Mouse (Mus musculus) midbrain, postnatal 0 days (tissue): Measurements from ENCODE around the gene Rpl9-ps6. TPM values are rescaled to one million over a fixed set of nuclear protein-coding genes. Genes with fewer than 3 reads are reported as not detected.

ENCODE experiments used
- ATAC-seq: fragments of 200-750 bp; cut with Nextera tagmentation; 2 replicates; pipeline ENCODE4 v1.8.0; 2017; ENCODE audit warnings: moderate number of reproducible peaks, mild to moderate bottlenecking, moderate TSS enrichment, moderate library complexity; ENCODE audit not compliant: low FRiP score
- DNase-seq: peaks from one replicate; pipeline ENCODE4 v3.0.0-alpha.2; 2015; ENCODE audit warnings: low spot score
- H3K27ac ChIP-seq: fragments of 300-500 bp; sonication (generic); 2 replicates; pipeline ENCODE4 v1.5.1; 2014; ENCODE audit warnings: low read depth, mild to moderate bottlenecking, low read length, mixed read lengths
- H3K27me3 ChIP-seq: fragments of 300-500 bp; sonication (generic); 2 replicates; pipeline ENCODE4 v1.6.1; 2014; ENCODE audit warnings: low read length, control low read depth, mixed read lengths; ENCODE audit not compliant: insufficient read depth
- H3K36me3 ChIP-seq: fragments of 300-500 bp; sonication (generic); 2 replicates; pipeline ENCODE4 v1.6.1; 2014; ENCODE audit warnings: low read length, control low read depth, mixed read lengths; ENCODE audit not compliant: insufficient read depth
- H3K4me1 ChIP-seq: fragments of 300-500 bp; sonication (generic); 2 replicates; pipeline ENCODE4 v1.6.1; 2014; ENCODE audit warnings: mild to moderate bottlenecking, control low read depth, antibody characterized with exemption, low read length, mixed read lengths; ENCODE audit not compliant: insufficient read depth
- H3K4me2 ChIP-seq: fragments of 300-500 bp; sonication (generic); 2 replicates; pipeline ENCODE4 v1.6.1; 2014; ENCODE audit warnings: low read depth, mild to moderate bottlenecking, low read length, mixed read lengths; ENCODE audit not compliant: poor library complexity, severe bottlenecking
- H3K4me3 ChIP-seq: fragments of 300-500 bp; sonication (generic); 2 replicates; pipeline ENCODE4 v1.5.1; 2014; ENCODE audit warnings: low read depth, mild to moderate bottlenecking, low read length, moderate library complexity
- H3K9ac ChIP-seq: fragments of 300-500 bp; sonication (generic); replicated peaks from 2 replicates; pipeline ENCODE4 v1.6.1; 2014; ENCODE audit warnings: mild to moderate bottlenecking, low read length, moderate library complexity, mixed read lengths; ENCODE audit not compliant: poor library complexity, severe bottlenecking
- H3K9me3 ChIP-seq: fragments of 300-500 bp; sonication (generic); 2 replicates; pipeline ENCODE4 v1.6.1; 2016; ENCODE audit warnings: low read length, control low read depth
- CTCF ChIP-seq: IDR thresholded peaks from 2 replicates; pipeline ENCODE4 v1.5.1; 2016; ENCODE audit warnings: antibody characterized with exemption, mild to moderate bottlenecking
- WGBS: fragments of 180-500 bp; shearing (Covaris S2); extraction: QIAGEN DNeasy Blood & Tissue Kit; methylation state at CpG from one replicate; pipeline ENCODE4 v1.1.7; 2014; 5-methylcytosine and 5-hydroxymethylcytosine counted together
- polyA plus RNA-seq: library from polyadenylated mRNA; unstranded; fragments of >200 nt; fragmentation: Nextera tagmentation; extraction: Ambion mirVana; gene quantifications from 2 replicates; pipeline ENCODE4 v1.2.1, GENCODE M21; 2015
- total RNA-seq: library from RNA; depleted of rRNA; stranded (reverse); fragments of >200 nt; gene quantifications from 2 replicates; pipeline ENCODE4 v1.2.3, GENCODE M21; 2014

Rpl9-ps6 gene
- total and polyA plus RNA-seq, 2 experiments from 2014 or later: 39.8 to 51.6 TPM

DNA sequence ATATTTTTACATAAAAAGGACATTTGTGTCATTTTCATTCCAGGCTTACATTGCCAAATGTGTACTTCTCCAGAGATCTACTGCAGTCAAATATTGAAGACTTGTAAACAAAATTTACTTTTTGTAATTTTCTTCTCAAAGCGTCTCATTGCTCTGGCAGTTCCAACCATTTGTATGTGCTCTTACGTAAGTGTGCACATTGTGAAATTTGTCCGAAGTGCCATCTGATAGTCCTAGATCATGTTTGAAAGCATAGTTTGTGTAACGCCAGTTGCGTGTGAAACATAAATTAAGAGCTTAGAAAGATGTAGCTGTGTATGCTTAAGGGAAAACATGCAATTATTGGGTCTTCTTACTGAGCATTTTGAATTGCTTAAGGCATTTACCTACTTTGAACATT, 40.1 kb upstream of the Rpl9-ps6 start:
- no peak for TF ChIP-seq CTCF
- no peaks in the 10 kb centered on the region for H3K4me1 ChIP-seq

DNA sequence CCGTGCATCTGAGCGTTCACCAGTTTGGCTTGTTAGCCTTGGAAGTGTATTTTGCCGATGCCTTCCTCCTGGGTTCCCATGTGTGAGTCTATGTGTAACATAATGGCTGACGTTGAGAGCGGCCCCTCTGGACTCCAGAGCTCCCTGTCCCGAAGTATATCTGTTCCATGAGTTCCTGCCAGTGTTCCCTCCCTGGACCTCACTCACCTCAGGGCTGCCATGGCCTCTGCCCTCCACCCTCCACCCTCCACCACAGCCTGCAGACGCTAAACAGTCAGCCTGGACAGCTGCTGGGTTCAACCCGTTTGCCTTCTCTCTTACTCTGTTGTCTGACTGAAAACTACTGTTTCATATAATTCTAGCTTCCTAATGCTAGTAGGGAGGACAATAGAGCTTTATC, 39.7 kb upstream of the Rpl9-ps6 start:
- no peaks in the 10 kb centered on the region for H3K4me1 ChIP-seq
- no peaks in the 10 kb centered on the region for H3K27me3 ChIP-seq
- H3K9me3 ChIP-seq: no peaks in the 10 kb centered on the region
- H3K27ac ChIP-seq: no peak overlapping the region
- H3K36me3 ChIP-seq: peaks cover 14% of the 10 kb centered on the region
- ATAC-seq (no peak), DNase-seq (no peak)
- no peak overlapping the region for H3K9ac ChIP-seq
- no peak overlapping the region for H3K4me3 ChIP-seq
- WGBS: 85% methylated on average over 8 of the region's 8 CpGs
- H3K4me2 ChIP-seq: no peak overlapping the region
- TF ChIP-seq CTCF: no peak

More for the DNA sequence above, 40.1 kb upstream of the Rpl9-ps6 start:
- DNase-seq (no peak), ATAC-seq (no peak)
- WGBS: 94% methylated on average over 5 of the region's 5 CpGs
- Histone ChIP-seq H3K9ac (no peak overlapping the region), H3K27ac (no peak overlapping the region), H3K4me2 (no peak overlapping the region), H3K4me3 (no peak overlapping the region), H3K27me3 (no peaks in the 10 kb centered on the region), H3K36me3 (peaks cover 14% of the 10 kb centered on the region), H3K9me3 (no peaks in the 10 kb centered on the region)

DNA sequence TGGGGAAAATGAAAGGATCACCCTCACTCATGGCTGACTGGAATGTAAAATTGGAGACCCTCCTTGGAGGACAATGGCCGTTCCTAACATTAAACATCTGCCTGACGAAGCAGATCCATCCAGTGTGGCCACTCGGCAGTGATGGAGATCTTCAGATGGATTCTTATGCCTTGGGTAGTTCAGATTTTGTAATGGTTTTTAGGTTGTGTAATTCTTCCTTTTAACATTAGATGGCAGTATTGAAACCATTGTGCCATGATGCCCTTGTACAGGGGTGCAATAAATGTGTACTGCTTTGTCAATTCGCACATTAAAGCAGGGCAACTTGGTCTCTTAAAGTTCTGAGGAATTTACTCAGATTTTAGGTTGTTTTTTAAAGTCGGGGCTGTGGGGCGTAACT, 35.0 kb upstream of the Rpl9-ps6 start:
- WGBS: 82% methylated on average over 6 of the region's 6 CpGs
- Histone ChIP-seq H3K27me3 (no peaks in the 10 kb centered on the region), H3K9me3 (no peaks in the 10 kb centered on the region), H3K4me1 (no peaks in the 10 kb centered on the region), H3K27ac (no peak overlapping the region), H3K9ac (no peak overlapping the region), H3K36me3 (peaks cover 11% of the 10 kb centered on the region; the same call in 1 of the 2 replicates), H3K4me2 (no peak overlapping the region), H3K4me3 (no peak overlapping the region)
- peak; percentile 80 for TF ChIP-seq CTCF
- peak; percentile 50 for DNase-seq
- peak; percentile 41; the same call in 1 of the 2 replicates for ATAC-seq

DNA sequence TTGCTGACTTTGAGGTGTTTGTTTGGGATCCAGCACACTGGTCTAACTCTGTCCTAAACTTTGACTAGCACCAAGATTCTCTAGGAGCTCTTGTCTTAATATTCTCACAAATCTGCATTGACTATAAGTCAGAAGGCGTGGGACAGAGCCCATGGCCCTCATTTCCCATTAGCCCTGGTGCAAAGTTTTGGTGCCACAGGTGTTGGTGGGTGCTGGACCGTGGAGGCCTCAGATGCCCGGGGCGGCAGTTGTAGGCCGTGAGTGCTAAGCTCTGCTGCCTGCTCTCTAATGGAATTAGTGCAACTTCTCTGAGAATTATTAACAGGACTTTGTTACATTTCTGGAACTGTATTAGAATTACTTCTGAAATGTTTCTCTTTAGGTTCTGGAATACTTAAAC, 31.6 kb upstream of the Rpl9-ps6 start:
- TF ChIP-seq CTCF: no peak
- DNase-seq: no peak
- 98% methylated on average over 5 of the region's 5 CpGs for WGBS

DNA sequence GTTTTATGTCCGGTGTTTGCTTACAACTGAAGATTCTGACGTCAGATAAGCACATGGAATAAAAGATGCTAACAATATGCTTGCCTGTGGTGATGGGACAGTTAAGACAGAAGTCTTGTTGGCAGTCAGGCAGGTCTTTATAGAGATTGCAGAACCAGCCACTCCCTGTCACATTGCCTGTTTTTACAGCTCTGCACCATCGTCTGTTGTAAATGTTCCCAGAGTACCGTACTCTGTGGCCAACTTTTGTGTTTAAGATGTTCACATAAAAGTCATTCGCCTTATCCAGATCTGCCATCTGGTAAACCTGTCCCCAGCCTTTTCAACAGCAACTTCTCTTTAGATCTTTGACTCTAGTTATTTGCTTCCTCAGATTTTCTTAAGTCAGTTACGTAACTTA, 31.0 kb upstream of the Rpl9-ps6 start:
- TF ChIP-seq CTCF: no peak
- Histone ChIP-seq H3K27ac (no peak overlapping the region), H3K36me3 (peaks cover 14% of the 10 kb centered on the region; the same call in 1 of the 2 replicates), H3K4me3 (no peak overlapping the region), H3K9ac (no peak overlapping the region), H3K27me3 (no peaks in the 10 kb centered on the region), H3K4me2 (no peak overlapping the region), H3K9me3 (no peaks in the 10 kb centered on the region), H3K4me1 (no peaks in the 10 kb centered on the region)
- DNase-seq (no peak), ATAC-seq (no peak)
- WGBS: 91% methylated on average over 6 of the region's 6 CpGs

More for the DNA sequence above, 31.6 kb upstream of the Rpl9-ps6 start:
- no peak overlapping the region for H3K9ac ChIP-seq
- peaks cover 12% of the 10 kb centered on the region; the same call in 1 of the 2 replicates for H3K36me3 ChIP-seq
- no peak overlapping the region for H3K27ac ChIP-seq
- no peak for ATAC-seq
- no peaks in the 10 kb centered on the region for H3K9me3 ChIP-seq
- no peak overlapping the region for H3K4me2 ChIP-seq
- H3K4me1 ChIP-seq: no peaks in the 10 kb centered on the region
- H3K4me3 ChIP-seq: no peak overlapping the region
- H3K27me3 ChIP-seq: no peaks in the 10 kb centered on the region

DNA sequence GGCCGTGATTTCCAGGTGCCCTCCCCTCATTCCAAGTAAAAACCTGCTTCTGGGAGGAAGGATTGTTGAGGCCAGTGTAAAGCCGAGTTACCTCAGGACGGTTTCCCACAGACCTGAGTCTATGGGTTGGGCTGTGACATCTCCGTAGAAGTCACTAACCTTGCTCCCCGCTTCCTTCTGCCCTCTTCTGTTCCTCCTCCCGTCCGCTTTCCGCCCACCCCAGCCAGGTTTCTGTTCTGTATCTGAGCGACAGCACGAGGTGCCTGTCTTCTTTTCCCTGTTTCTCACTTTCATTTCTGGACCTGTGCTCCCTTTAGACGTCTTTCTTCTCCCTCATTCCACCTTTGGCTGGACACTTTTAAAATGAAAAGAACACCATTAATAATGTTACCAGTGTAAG, 28.7 kb upstream of the Rpl9-ps6 start:
- H3K27me3 ChIP-seq: no peaks in the 10 kb centered on the region
- H3K4me3 ChIP-seq: no peak overlapping the region
- TF ChIP-seq CTCF: no peak
- peaks cover 17% of the 10 kb centered on the region for H3K36me3 ChIP-seq
- no peak for ATAC-seq
- no peaks in the 10 kb centered on the region for H3K9me3 ChIP-seq
- no peaks in the 10 kb centered on the region for H3K4me1 ChIP-seq
- 92% methylated on average over 11 of the region's 11 CpGs for WGBS
- H3K4me2 ChIP-seq: no peak overlapping the region
- H3K9ac ChIP-seq: no peak overlapping the region
- no peak overlapping the region for H3K27ac ChIP-seq
- no peak for DNase-seq
